Mouse (Mus musculus) CH12.LX (cell line): ENCODE results near the gene Dennd6a. TPM values are rescaled to one million over a fixed set of nuclear protein-coding genes. Genes with fewer than 3 reads are reported as not detected.

ENCODE experiments used
- DNase-seq: peaks from one replicate; pipeline ENCODE4 v3.0.0-alpha.2; 2013; ENCODE audit errors: extremely low read depth
- H3K27ac ChIP-seq: 2 replicates; pipeline ENCODE4 v1.5.1; 2012; ENCODE audit warnings: low read depth, mild to moderate bottlenecking, control low read depth, moderate library complexity; ENCODE audit not compliant: insufficient read depth
- H3K27me3 ChIP-seq: replicated peaks from 2 replicates; pipeline ENCODE3; 2012; ENCODE audit warnings: inconsistent platforms
- H3K36me3 ChIP-seq, 2 experiments: replicated peaks in 1 of 2; 2 replicates each; pipeline versions ENCODE3 to v1.6.1; 2012; ENCODE audit warnings: inconsistent platforms in 1 of 2, low read length in 1 of 2, mild to moderate bottlenecking in 1 of 2, mixed read lengths in 1 of 2, moderate library complexity in 1 of 2; ENCODE audit not compliant: control insufficient read depth in 1 of 2, insufficient read depth in 1 of 2
- H3K4me1 ChIP-seq, 2 experiments: 2 replicates each; pipeline ENCODE4 v1.6.1; 2012; ENCODE audit warnings: inconsistent platforms in 1 of 2, moderate library complexity in 1 of 2; ENCODE audit not compliant: insufficient read depth in 2 of 2, control insufficient read depth in 1 of 2
- H3K4me2 ChIP-seq: 2 replicates; pipeline ENCODE4 v1.6.1; 2012; ENCODE audit warnings: low read depth, mild to moderate bottlenecking, control low read depth; ENCODE audit not compliant: poor library complexity, insufficient read depth, severe bottlenecking
- H3K4me3 ChIP-seq, 3 experiments: fragments of 150-350 bp in 1 of 3; sonication (generic) in 1 of 3; replicated peaks in 1 of 3; 2 replicates each; pipeline versions ENCODE3 to v1.5.1; 2011 to 2012; ENCODE audit warnings: low read depth in 2 of 3, low read length in 2 of 3, mild to moderate bottlenecking in 2 of 3, moderate library complexity in 2 of 3, control low read depth in 1 of 3, improper control_type of control experiment in 1 of 3, inconsistent platforms in 1 of 3, mixed read lengths in 1 of 3; ENCODE audit not compliant: poor library complexity in 1 of 3
- H3K79me2 ChIP-seq: replicated peaks from 2 replicates; pipeline ENCODE4 v1.6.1; 2012; ENCODE audit warnings: mild to moderate bottlenecking, moderate library complexity; ENCODE audit not compliant: control insufficient read depth, poor library complexity, insufficient read depth, severe bottlenecking; ENCODE audit errors: extremely low read depth
- H3K9ac ChIP-seq: 2 replicates; pipeline ENCODE4 v1.6.1; 2012; ENCODE audit warnings: low read depth, mild to moderate bottlenecking, control low read depth, moderate library complexity; ENCODE audit not compliant: insufficient read depth
- H3K9me3 ChIP-seq: replicated peaks from 2 replicates; pipeline ENCODE3; 2012; ENCODE audit warnings: low read length, inconsistent platforms, mixed read lengths
- CHD1 ChIP-seq: IDR thresholded peaks from 2 replicates; pipeline ENCODE4 v1.6.1; 2012; ENCODE audit warnings: low read depth, low read length, improper control_type of control experiment, inconsistent platforms
- E2F4 ChIP-seq: IDR thresholded peaks from 2 replicates; pipeline ENCODE4 v1.6.1; 2011; ENCODE audit warnings: low read depth, low read length, improper control_type of control experiment; ENCODE audit not compliant: insufficient replicate concordance
- ETS1 ChIP-seq: conservative IDR thresholded peaks from 2 replicates; pipeline ENCODE4 v1.6.1; 2012; ENCODE audit warnings: low read depth, mild to moderate bottlenecking, inconsistent platforms, low read length, improper control_type of control experiment, moderate library complexity
- KAT2A ChIP-seq: IDR thresholded peaks from 2 replicates; pipeline ENCODE4 v1.6.1; 2012; ENCODE audit warnings: low read length, improper control_type of control experiment, inconsistent platforms; ENCODE audit not compliant: insufficient replicate concordance
- MAFK ChIP-seq: IDR thresholded peaks from 2 replicates; pipeline ENCODE4 v1.6.1; 2011; ENCODE audit warnings: low read length, improper control_type of control experiment; ENCODE audit not compliant: insufficient replicate concordance
- MAZ ChIP-seq: IDR thresholded peaks from 2 replicates; pipeline ENCODE4 v1.6.1; 2012; ENCODE audit warnings: low read depth, mild to moderate bottlenecking, inconsistent platforms, low read length, improper control_type of control experiment, moderate library complexity
- MXI1 ChIP-seq: IDR thresholded peaks from 2 replicates; pipeline ENCODE4 v1.6.1; 2011; ENCODE audit warnings: mild to moderate bottlenecking, low read depth, low read length, improper control_type of control experiment
- MYC ChIP-seq: IDR thresholded peaks from 2 replicates; pipeline ENCODE4 v1.6.1; 2011; ENCODE audit warnings: low read depth, mild to moderate bottlenecking, improper control_type of control experiment, low read length
- NELFE ChIP-seq: IDR thresholded peaks from 2 replicates; pipeline ENCODE4 v1.6.1; 2011; ENCODE audit warnings: low read depth, low read length, improper control_type of control experiment
- PAX5 ChIP-seq: IDR thresholded peaks from 2 replicates; pipeline ENCODE4 v1.6.1; 2012; ENCODE audit warnings: low read length, inconsistent platforms, mixed read lengths
- POLR2AphosphoS2 ChIP-seq: IDR thresholded peaks from 2 replicates; pipeline ENCODE4 v1.6.1; 2011; ENCODE audit warnings: low read depth, low read length, improper control_type of control experiment
- RAD21 ChIP-seq: IDR thresholded peaks from 2 replicates; pipeline ENCODE4 v1.6.1; 2011; ENCODE audit warnings: low read depth, mild to moderate bottlenecking, low read length, improper control_type of control experiment, moderate library complexity
- SIN3A ChIP-seq: IDR thresholded peaks from 2 replicates; pipeline ENCODE4 v1.6.1; 2012; ENCODE audit warnings: low read length, improper control_type of control experiment, inconsistent platforms
- TBP ChIP-seq: conservative IDR thresholded peaks from 2 replicates; pipeline ENCODE4 v1.6.1; 2011; ENCODE audit warnings: low read depth, low read length, improper control_type of control experiment
- TCF12 ChIP-seq: IDR thresholded peaks from 2 replicates; pipeline ENCODE4 v1.6.1; 2014; ENCODE audit warnings: low read depth, mild to moderate bottlenecking, inconsistent platforms, low read length, improper control_type of control experiment
- ZKSCAN1 ChIP-seq: IDR thresholded peaks from 2 replicates; pipeline ENCODE4 v1.6.1; 2012; ENCODE audit warnings: low read depth, inconsistent platforms, low read length, improper control_type of control experiment, borderline replicate concordance
- dilution Hi-C: fragments of 300-500 bp; cut with MboI; formaldehyde crosslinking; loops from 2 replicates; pipeline ENCODE4 v1.14.3; 2020; ENCODE audit warnings: low sequenced_read_pairs; ENCODE audit not compliant: extremely low pct_unique_long_range_greater_than_20kb, extremely low pct_ligation_motif_present
- in situ Hi-C: fragments of 300-500 bp; cut with MboI; formaldehyde crosslinking; loops from 3 replicates; pipeline ENCODE4 v1.14.3; 2019; ENCODE audit warnings: low sequenced_read_pairs, low pct_ligation_motif_present, low pct_unique_long_range_greater_than_20kb, mixed read lengths
- polyA plus RNA-seq: library from polyadenylated mRNA; unstranded; fragments of >175 nt; gene quantifications from 2 replicates; pipeline ENCODE4 v1.2.1, GENCODE M21; 2012; ENCODE audit warnings: low read depth; ENCODE audit not compliant: insufficient read length
- total RNA-seq, 2 experiments: library from RNA; depleted of rRNA; stranded (reverse); fragments of 300-350 nt in 1 of 2; fragments of >200 nt in 1 of 2; gene quantifications; 2 replicates each; pipeline ENCODE4 v1.2.3; 2012 to 2014

Gene Dennd6a
- total and polyA plus RNA-seq, 3 experiments = 6.5 to 22.9 (median 13.0) TPM

DNA sequence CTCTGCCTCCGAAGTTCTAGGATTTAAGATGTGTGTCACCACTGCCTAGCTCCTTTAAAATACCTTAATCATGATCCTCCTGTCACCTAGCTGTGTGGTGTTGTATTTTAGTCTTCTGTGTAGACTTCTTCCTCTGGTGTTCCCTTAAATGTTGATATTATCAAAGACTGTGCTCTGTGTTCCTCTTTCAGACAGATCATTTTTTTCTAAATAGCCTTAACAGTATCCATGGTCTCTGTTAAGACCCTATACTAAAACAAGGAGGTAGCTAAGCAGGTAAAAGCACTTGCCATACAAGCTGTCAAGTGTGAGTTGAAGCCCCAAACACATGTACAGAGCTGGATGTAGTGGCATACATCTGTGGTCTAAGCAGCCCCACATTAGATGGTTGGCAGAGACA, 36.0 kb downstream of the Dennd6a start:
- in situ Hi-C loops = no loop called here
- H3K36me3 ChIP-seq = peaks cover 27 to 79% of the 10 kb centered on the region in 2 experiments
- H3K27ac ChIP-seq = no peak overlapping the region
- H3K9ac ChIP-seq = no peak overlapping the region
- TF ChIP-seq MAZ (no peak), RAD21 (no peak), CHD1 (no peak), KAT2A (no peak), MAFK (no peak), TBP (no peak)
- TF ChIP-seq, all 38 proteins: peak for 0
- Histone ChIP-seq H3K9me3 (no peaks in the 10 kb centered on the region), H3K4me2 (no peak overlapping the region), H3K4me3 (no peak overlapping the region), H3K4me1 (peaks cover 0 to 12% of the 10 kb centered on the region in 2 experiments; a peak in 1 of 4 replicates), H3K27me3 (no peaks in the 10 kb centered on the region), H3K79me2 (no peaks in the 10 kb centered on the region)
- dilution Hi-C loops = no loop called here
- no peak for DNase-seq

DNA sequence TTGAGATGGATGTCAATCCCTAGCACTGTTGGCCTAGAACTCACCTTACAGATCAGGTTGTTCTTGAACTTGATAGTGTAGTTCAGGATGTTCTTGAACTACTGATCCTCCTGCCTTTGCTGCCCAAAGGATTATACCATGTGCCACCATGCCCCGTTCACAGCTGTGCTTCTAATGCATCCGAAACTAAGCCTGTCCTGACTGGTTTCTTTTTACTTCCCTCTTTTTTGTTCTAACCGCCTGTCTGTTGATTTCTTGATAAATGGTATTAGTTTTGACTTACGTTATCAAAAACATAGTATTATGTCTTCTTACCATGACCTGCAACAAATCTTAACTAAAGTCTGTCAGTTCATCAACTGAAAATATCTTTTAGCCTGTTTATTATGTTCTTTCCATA, 37.0 kb downstream of the Dennd6a start:
- no peaks in the 10 kb centered on the region for H3K27me3 ChIP-seq
- no peak overlapping the region for H3K4me3 ChIP-seq
- dilution Hi-C loops (no loop called here), in situ Hi-C loops (no loop called here)
- H3K9ac ChIP-seq = no peak overlapping the region
- peaks cover 25 to 74% of the 10 kb centered on the region in 2 experiments for H3K36me3 ChIP-seq
- H3K4me2 ChIP-seq = no peak overlapping the region
- no peaks in the 10 kb centered on the region for H3K79me2 ChIP-seq
- no peak for DNase-seq
- no peak overlapping the region for H3K27ac ChIP-seq
- H3K4me1 ChIP-seq = peaks cover 0 to 12% of the 10 kb centered on the region in 2 experiments; a peak in 1 of 4 replicates
- no peak for TF ChIP-seq RAD21
- TF ChIP-seq MYC = no peak
- no peak for TF ChIP-seq MXI1
- TF ChIP-seq TCF12 = no peak
- TF ChIP-seq ETS1 = no peak
- no peak for TF ChIP-seq MAFK
- no peak for TF ChIP-seq PAX5
- TF ChIP-seq MAZ = no peak
- TF ChIP-seq NELFE = no peak
- TF ChIP-seq ZKSCAN1 = no peak
- TF ChIP-seq POLR2AphosphoS2 = no peak
- TF ChIP-seq KAT2A = no peak
- TF ChIP-seq SIN3A = no peak
- no peak for TF ChIP-seq E2F4
- TF ChIP-seq, all 38 proteins: peak for 0
- H3K9me3 ChIP-seq = no peaks in the 10 kb centered on the region
